Mouse (Mus musculus) CH12.LX (cell line): ENCODE results near the gene Tysnd1. TPM values are rescaled to one million over a fixed set of nuclear protein-coding genes. Genes with fewer than 3 reads are reported as not detected.

Experiments used
- DNase-seq: peaks from one replicate; pipeline ENCODE4 v3.0.0-alpha.2; 2013; ENCODE audit errors: extremely low read depth
- H3K27ac ChIP-seq: 2 replicates; pipeline ENCODE4 v1.5.1; 2012; ENCODE audit warnings: low read depth, mild to moderate bottlenecking, control low read depth, moderate library complexity; ENCODE audit not compliant: insufficient read depth
- H3K27me3 ChIP-seq: replicated peaks from 2 replicates; pipeline ENCODE3; 2012; ENCODE audit warnings: inconsistent platforms
- H3K36me3 ChIP-seq, 2 experiments: replicated peaks in 1 of 2; 2 replicates each; pipeline versions ENCODE3 to v1.6.1; 2012; ENCODE audit warnings: inconsistent platforms in 1 of 2, low read length in 1 of 2, mild to moderate bottlenecking in 1 of 2, mixed read lengths in 1 of 2, moderate library complexity in 1 of 2; ENCODE audit not compliant: control insufficient read depth in 1 of 2, insufficient read depth in 1 of 2
- H3K4me1 ChIP-seq, 2 experiments: 2 replicates each; pipeline ENCODE4 v1.6.1; 2012; ENCODE audit warnings: inconsistent platforms in 1 of 2, moderate library complexity in 1 of 2; ENCODE audit not compliant: insufficient read depth in 2 of 2, control insufficient read depth in 1 of 2
- H3K4me2 ChIP-seq: 2 replicates; pipeline ENCODE4 v1.6.1; 2012; ENCODE audit warnings: low read depth, mild to moderate bottlenecking, control low read depth; ENCODE audit not compliant: poor library complexity, insufficient read depth, severe bottlenecking
- H3K4me3 ChIP-seq, 3 experiments: fragments of 150-350 bp in 1 of 3; sonication (generic) in 1 of 3; replicated peaks in 1 of 3; 2 replicates each; pipeline versions ENCODE3 to v1.5.1; 2011 to 2012; ENCODE audit warnings: low read depth in 2 of 3, low read length in 2 of 3, mild to moderate bottlenecking in 2 of 3, moderate library complexity in 2 of 3, control low read depth in 1 of 3, improper control_type of control experiment in 1 of 3, inconsistent platforms in 1 of 3, mixed read lengths in 1 of 3; ENCODE audit not compliant: poor library complexity in 1 of 3
- H3K79me2 ChIP-seq: replicated peaks from 2 replicates; pipeline ENCODE4 v1.6.1; 2012; ENCODE audit warnings: mild to moderate bottlenecking, moderate library complexity; ENCODE audit not compliant: control insufficient read depth, poor library complexity, insufficient read depth, severe bottlenecking; ENCODE audit errors: extremely low read depth
- H3K9ac ChIP-seq: 2 replicates; pipeline ENCODE4 v1.6.1; 2012; ENCODE audit warnings: low read depth, mild to moderate bottlenecking, control low read depth, moderate library complexity; ENCODE audit not compliant: insufficient read depth
- H3K9me3 ChIP-seq: replicated peaks from 2 replicates; pipeline ENCODE3; 2012; ENCODE audit warnings: low read length, inconsistent platforms, mixed read lengths
- BHLHE40 ChIP-seq: IDR thresholded peaks from 2 replicates; pipeline ENCODE4 v1.6.1; 2011; ENCODE audit warnings: mild to moderate bottlenecking, low read depth, low read length, improper control_type of control experiment
- CHD1 ChIP-seq: IDR thresholded peaks from 2 replicates; pipeline ENCODE4 v1.6.1; 2012; ENCODE audit warnings: low read depth, low read length, improper control_type of control experiment, inconsistent platforms
- CTCF ChIP-seq, 2 experiments: IDR thresholded peaks in 1 of 2; conservative IDR thresholded peaks in 1 of 2; 2 replicates each; pipeline ENCODE4 v1.5.1; 2011 to 2012; ENCODE audit warnings: low read depth in 2 of 2, low read length in 2 of 2, improper control_type of control experiment in 1 of 2, inconsistent platforms in 1 of 2, mild to moderate bottlenecking in 1 of 2, moderate library complexity in 1 of 2
- E2F4 ChIP-seq: IDR thresholded peaks from 2 replicates; pipeline ENCODE4 v1.6.1; 2011; ENCODE audit warnings: low read depth, low read length, improper control_type of control experiment; ENCODE audit not compliant: insufficient replicate concordance
- ELF1 ChIP-seq: IDR thresholded peaks from 2 replicates; pipeline ENCODE4 v1.6.1; 2014; ENCODE audit warnings: low read depth, mild to moderate bottlenecking, inconsistent platforms, low read length, improper control_type of control experiment
- EP300 ChIP-seq: IDR thresholded peaks from 2 replicates; pipeline ENCODE4 v1.6.1; 2011; ENCODE audit warnings: low read length, improper control_type of control experiment
- ETS1 ChIP-seq: conservative IDR thresholded peaks from 2 replicates; pipeline ENCODE4 v1.6.1; 2012; ENCODE audit warnings: low read depth, mild to moderate bottlenecking, inconsistent platforms, low read length, improper control_type of control experiment, moderate library complexity
- GABPA ChIP-seq: IDR thresholded peaks from 2 replicates; pipeline ENCODE4 v1.6.1; 2012; ENCODE audit warnings: low read depth, low read length, improper control_type of control experiment, inconsistent platforms; ENCODE audit not compliant: insufficient replicate concordance
- JUN ChIP-seq: IDR thresholded peaks from 2 replicates; pipeline ENCODE4 v1.6.1; 2011; ENCODE audit warnings: low read depth, mild to moderate bottlenecking, low read length, improper control_type of control experiment, moderate library complexity; ENCODE audit not compliant: insufficient read depth
- JUND ChIP-seq: conservative IDR thresholded peaks from 2 replicates; pipeline ENCODE4 v1.6.1; 2011; ENCODE audit warnings: low read depth, low read length, improper control_type of control experiment
- KAT2A ChIP-seq: IDR thresholded peaks from 2 replicates; pipeline ENCODE4 v1.6.1; 2012; ENCODE audit warnings: low read length, improper control_type of control experiment, inconsistent platforms; ENCODE audit not compliant: insufficient replicate concordance
- MAFK ChIP-seq: IDR thresholded peaks from 2 replicates; pipeline ENCODE4 v1.6.1; 2011; ENCODE audit warnings: low read length, improper control_type of control experiment; ENCODE audit not compliant: insufficient replicate concordance
- MAX ChIP-seq: IDR thresholded peaks from 2 replicates; pipeline ENCODE4 v1.6.1; 2011; ENCODE audit warnings: low read length, improper control_type of control experiment
- MEF2A ChIP-seq: IDR thresholded peaks from 2 replicates; pipeline ENCODE4 v1.6.1; 2014; ENCODE audit warnings: low read depth, mild to moderate bottlenecking, inconsistent platforms, low read length, improper control_type of control experiment, borderline replicate concordance
- MXI1 ChIP-seq: IDR thresholded peaks from 2 replicates; pipeline ENCODE4 v1.6.1; 2011; ENCODE audit warnings: mild to moderate bottlenecking, low read depth, low read length, improper control_type of control experiment
- MYC ChIP-seq: IDR thresholded peaks from 2 replicates; pipeline ENCODE4 v1.6.1; 2011; ENCODE audit warnings: low read depth, mild to moderate bottlenecking, improper control_type of control experiment, low read length
- NELFE ChIP-seq: IDR thresholded peaks from 2 replicates; pipeline ENCODE4 v1.6.1; 2011; ENCODE audit warnings: low read depth, low read length, improper control_type of control experiment
- NRF1 ChIP-seq: IDR thresholded peaks from 2 replicates; pipeline ENCODE4 v1.6.1; 2014; ENCODE audit warnings: low read depth, mild to moderate bottlenecking, inconsistent platforms, low read length, improper control_type of control experiment, moderate library complexity
- PAX5 ChIP-seq: IDR thresholded peaks from 2 replicates; pipeline ENCODE4 v1.6.1; 2012; ENCODE audit warnings: low read length, inconsistent platforms, mixed read lengths
- RAD21 ChIP-seq: IDR thresholded peaks from 2 replicates; pipeline ENCODE4 v1.6.1; 2011; ENCODE audit warnings: low read depth, mild to moderate bottlenecking, low read length, improper control_type of control experiment, moderate library complexity
- SIN3A ChIP-seq: IDR thresholded peaks from 2 replicates; pipeline ENCODE4 v1.6.1; 2012; ENCODE audit warnings: low read length, improper control_type of control experiment, inconsistent platforms
- SMC3 ChIP-seq: IDR thresholded peaks from 2 replicates; pipeline ENCODE4 v1.6.1; 2011; ENCODE audit warnings: low read depth, low read length, improper control_type of control experiment
- TBP ChIP-seq: conservative IDR thresholded peaks from 2 replicates; pipeline ENCODE4 v1.6.1; 2011; ENCODE audit warnings: low read depth, low read length, improper control_type of control experiment
- TCF12 ChIP-seq: IDR thresholded peaks from 2 replicates; pipeline ENCODE4 v1.6.1; 2014; ENCODE audit warnings: low read depth, mild to moderate bottlenecking, inconsistent platforms, low read length, improper control_type of control experiment
- UBTF ChIP-seq: IDR thresholded peaks from 2 replicates; pipeline ENCODE4 v1.6.1; 2012; ENCODE audit warnings: low read depth, mild to moderate bottlenecking, inconsistent platforms, low read length, improper control_type of control experiment, moderate library complexity
- USF1 ChIP-seq: IDR thresholded peaks from 2 replicates; pipeline ENCODE4 v1.6.1; 2014; ENCODE audit warnings: low read depth, mild to moderate bottlenecking, inconsistent platforms, low read length, improper control_type of control experiment
- USF2 ChIP-seq: conservative IDR thresholded peaks from 2 replicates; pipeline ENCODE4 v1.6.1; 2011; ENCODE audit warnings: low read depth, low read length, improper control_type of control experiment
- ZC3H11A ChIP-seq: IDR thresholded peaks from 2 replicates; pipeline ENCODE4 v1.6.1; 2012; ENCODE audit warnings: low read depth, mild to moderate bottlenecking, inconsistent platforms, low read length, improper control_type of control experiment
- ZMIZ1 ChIP-seq: IDR thresholded peaks from 2 replicates; pipeline ENCODE4 v1.6.1; 2012; ENCODE audit warnings: low read depth, mild to moderate bottlenecking, inconsistent platforms, low read length, improper control_type of control experiment
- dilution Hi-C: fragments of 300-500 bp; cut with MboI; formaldehyde crosslinking; loops from 2 replicates; pipeline ENCODE4 v1.14.3; 2020; ENCODE audit warnings: low sequenced_read_pairs; ENCODE audit not compliant: extremely low pct_unique_long_range_greater_than_20kb, extremely low pct_ligation_motif_present
- in situ Hi-C: fragments of 300-500 bp; cut with MboI; formaldehyde crosslinking; loops from 3 replicates; pipeline ENCODE4 v1.14.3; 2019; ENCODE audit warnings: low sequenced_read_pairs, low pct_ligation_motif_present, low pct_unique_long_range_greater_than_20kb, mixed read lengths
- polyA plus RNA-seq: library from polyadenylated mRNA; unstranded; fragments of >175 nt; gene quantifications from 2 replicates; pipeline ENCODE4 v1.2.1, GENCODE M21; 2012; ENCODE audit warnings: low read depth; ENCODE audit not compliant: insufficient read length
- total RNA-seq, 2 experiments: library from RNA; depleted of rRNA; stranded (reverse); fragments of 300-350 nt in 1 of 2; fragments of >200 nt in 1 of 2; gene quantifications; 2 replicates each; pipeline ENCODE4 v1.2.3; 2012 to 2014

Tysnd1 gene
- total and polyA plus RNA-seq, 3 experiments, result 23.2 to 45.1 (median 38.9) TPM

DNA sequence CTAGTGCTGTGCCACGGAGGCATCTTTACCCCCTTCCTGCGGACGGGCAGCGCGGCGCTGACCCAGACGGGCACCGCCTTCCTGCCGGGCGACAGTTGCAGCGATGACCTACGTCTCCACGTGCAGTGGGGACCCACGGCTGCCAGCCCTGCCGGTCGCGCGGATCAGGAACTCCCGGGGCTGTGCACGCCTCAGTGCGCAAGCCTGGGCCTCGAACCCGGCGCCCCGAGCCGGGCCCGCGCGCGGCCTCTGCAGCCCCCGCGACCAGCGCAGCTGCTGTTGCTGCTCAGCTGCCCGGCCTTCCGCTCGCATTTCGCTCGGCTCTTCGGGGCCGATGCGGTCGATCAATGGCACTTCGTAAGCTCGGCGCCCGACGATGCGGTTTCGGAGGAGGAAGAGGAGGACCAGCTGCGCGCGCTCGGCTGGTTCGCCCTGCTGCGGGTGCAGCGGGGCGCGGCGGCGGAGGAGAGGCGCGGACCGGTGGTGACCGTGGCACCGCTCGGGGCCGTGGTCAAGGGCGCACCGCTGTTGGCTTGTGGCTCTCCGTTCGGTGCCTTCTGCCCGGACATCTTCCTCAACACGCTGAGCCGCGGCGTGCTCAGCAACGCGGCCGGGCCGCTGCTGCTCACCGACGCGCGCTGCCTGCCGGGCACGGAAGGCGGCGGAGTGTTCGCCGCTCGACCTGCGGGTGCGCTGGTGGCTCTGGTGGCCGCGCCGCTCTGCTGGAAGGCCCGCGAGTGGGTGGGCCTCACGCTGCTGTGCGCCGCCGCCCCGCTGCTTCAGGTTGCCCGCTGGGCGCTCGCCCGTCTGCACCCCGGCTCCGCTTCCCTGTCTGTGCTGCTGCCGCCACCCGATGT lies 617 bp downstream of the Tysnd1 start:
- Histone ChIP-seq H3K36me3 (peaks cover 14 to 63% of the 10 kb centered on the region in 2 experiments), H3K27ac (no peak overlapping the region), H3K79me2 (no peaks in the 10 kb centered on the region), H3K27me3 (no peaks in the 10 kb centered on the region), H3K9ac (peak overlapping the region; percentile 65), H3K4me3 (peak overlapping the region; percentile 74 to 96 (median 96)), H3K9me3 (no peaks in the 10 kb centered on the region), H3K4me2 (peak overlapping the region; percentile 80), H3K4me1 (peaks cover 5 to 16% of the 10 kb centered on the region in 2 experiments; a peak in 3 of 4 replicates)
- no peak for TF ChIP-seq MAX
- no peak for TF ChIP-seq SIN3A
- TF ChIP-seq ZC3H11A, result no peak
- TF ChIP-seq SMC3, result no peak
- TF ChIP-seq MXI1, result no peak
- TF ChIP-seq MAFK, result no peak
- TF ChIP-seq EP300, result no peak
- TF ChIP-seq RAD21, result no peak
- TF ChIP-seq NRF1, result no peak
- no peak for TF ChIP-seq TBP
- no peak for TF ChIP-seq KAT2A
- no peak; the same call in 1 of the 2 replicates for TF ChIP-seq UBTF
- no peak for TF ChIP-seq E2F4
- no peak for TF ChIP-seq USF1
- no peak for TF ChIP-seq ELF1
- no peak for TF ChIP-seq CTCF (conservative IDR thresholded peaks at IDR 0.05 in 1 of 2, IDR thresholded peaks at IDR 0.05 in 1 of 2; ENCODE audit: low read depth in 2 of 2, low read length in 2 of 2)
- TF ChIP-seq BHLHE40, result no peak
- no peak for TF ChIP-seq PAX5
- TF ChIP-seq ETS1, result no peak
- TF ChIP-seq GABPA, result no peak
- dilution Hi-C loops, result no loop called here
- in situ Hi-C loops, result no loop called here
- no peak for DNase-seq

DNA sequence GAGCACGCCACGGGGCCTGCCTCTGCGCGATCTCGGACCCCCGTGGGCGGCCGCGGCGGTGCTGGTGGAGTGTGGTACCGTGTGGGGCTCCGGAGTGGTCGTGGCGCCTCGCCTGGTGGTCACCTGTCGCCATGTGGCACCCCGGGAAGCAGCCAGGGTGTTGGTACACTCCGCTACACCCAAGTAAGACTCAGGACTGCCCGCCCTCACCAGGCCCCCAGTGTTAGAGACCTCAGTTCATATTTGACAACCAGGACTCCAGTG lies 1.2 kb downstream of the Tysnd1 start:
- H3K27ac ChIP-seq, result no peak overlapping the region
- peak overlapping the region; percentile 74 to 96 (median 96) for H3K4me3 ChIP-seq
- peak overlapping the region; percentile 80 for H3K4me2 ChIP-seq
- TF ChIP-seq E2F4, result no peak
- no peak for TF ChIP-seq NELFE
- no peak for TF ChIP-seq MAFK
- TF ChIP-seq MAX, result no peak
- TF ChIP-seq CTCF (conservative IDR thresholded peaks at IDR 0.05 in 1 of 2, IDR thresholded peaks at IDR 0.05 in 1 of 2; ENCODE audit: low read depth in 2 of 2, low read length in 2 of 2), result no peak
- TF ChIP-seq MYC, result no peak
- no peak for TF ChIP-seq JUN
- TF ChIP-seq JUND, result no peak
- no peak for TF ChIP-seq ZMIZ1
- no peak for TF ChIP-seq USF1
- TF ChIP-seq USF2, result no peak
- TF ChIP-seq RAD21, result no peak
- no peak for TF ChIP-seq CHD1
- no peak for TF ChIP-seq TCF12
- no peak for TF ChIP-seq MEF2A
- no peaks in the 10 kb centered on the region for H3K27me3 ChIP-seq
- DNase-seq, result no peak
- H3K9ac ChIP-seq, result peak overlapping the region; percentile 65
- dilution Hi-C loops (no loop called here), in situ Hi-C loops (no loop called here)
- H3K4me1 ChIP-seq, result peaks cover 5 to 16% of the 10 kb centered on the region in 2 experiments; a peak in 3 of 4 replicates
- peaks cover 9 to 61% of the 10 kb centered on the region in 2 experiments for H3K36me3 ChIP-seq
- no peaks in the 10 kb centered on the region for H3K79me2 ChIP-seq
- no peaks in the 10 kb centered on the region for H3K9me3 ChIP-seq
